Mouse (Mus musculus) liver, postnatal 0 days (tissue): ENCODE measurements around the gene Pgap1.

Experiments
- CTCF ChIP-seq: sonication (generic); IDR thresholded peaks from 2 replicates; pipeline ENCODE4 v1.5.1; 2016; ENCODE audit warnings: antibody characterized with exemption, low read depth
- EP300 ChIP-seq: IDR thresholded peaks from 2 replicates; pipeline ENCODE4 v1.6.1; 2016; ENCODE audit warnings: antibody characterized with exemption, low read depth, mild to moderate bottlenecking

DNA sequence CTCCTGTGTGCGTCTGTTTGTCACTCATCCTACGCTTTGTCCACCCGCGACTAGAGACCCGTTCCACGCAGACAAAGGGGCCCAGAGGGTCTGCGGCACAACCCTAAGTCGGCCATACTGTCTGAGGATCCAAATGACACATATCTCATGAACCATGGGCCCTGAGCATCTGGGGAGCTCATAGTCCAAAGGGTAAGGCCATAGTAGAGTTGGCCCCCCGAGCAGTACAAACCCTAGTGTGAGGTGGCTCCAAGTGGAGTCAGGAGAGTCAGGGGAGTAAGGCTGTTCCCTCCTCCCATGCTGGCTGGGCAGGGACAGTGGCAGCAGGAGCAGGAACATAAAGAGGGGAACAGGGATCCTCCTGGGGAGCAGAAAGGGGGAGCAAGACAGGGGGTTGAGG lies 44.2 kb upstream of the Pgap1 start:
- no peak for TF ChIP-seq CTCF
- no peak for TF ChIP-seq EP300
